In genomic region chr19:12574012-12574407, GRCm38 (mm10) we compare ENCODE assay signal across 8 mouse cellular contexts. TPM values are rescaled to one million over a fixed set of nuclear protein-coding genes. Genes with fewer than 3 reads are reported as not detected.
DNase-seq lines count a peak whose midpoint lies in the region; ATAC-seq and TF ChIP-seq lines count a peak whose summit lies in the region.

No protein-coding gene starts in this region.

- H3K27ac ChIP-seq in stomach, postnatal 0 days (replicated peaks), result peak overlapping the region; percentile 59; the same call in 1 of the 2 replicates

- peak; percentile 30 for DNase-seq in adrenal gland, adult 2 months
- DNase-seq in adrenal gland, postnatal 10 days, result no peak
- peak; percentile 26 for DNase-seq in T-cell, adult 2 months (ENCODE audit: low spot score)
- DNase-seq in heart, adult 8-10 months (ENCODE audit: low spot score), result peak; percentile 52
- DNase-seq in kidney, postnatal 36 days, result peak; percentile 11 to 28
- DNase-seq in stomach, postnatal 0 days (ENCODE audit: low spot score), result no peak
- DNase-seq in right cerebral cortex, postnatal 14 days, result no peak

- WGBS in stomach, postnatal 0 days, result 16% methylated on average over 5 of the region's 5 CpGs

- peak; percentile 27 for ATAC-seq in megakaryocyte-erythroid progenitor cell, adult 5-6 weeks (replicated peaks; ENCODE audit: low FRiP score, low TSS enrichment, poor library complexity, severe bottlenecking)
- peak; percentile 41; the same call in 1 of the 2 replicates for ATAC-seq in stomach, postnatal 0 days (ENCODE audit: low FRiP score, low TSS enrichment)

- peak overlapping the region; percentile 8; the same call in 1 of the 2 replicates for H3K9ac ChIP-seq in stomach, postnatal 0 days (ENCODE audit: low read length)

- peak overlapping the region; percentile 19 for H3K4me3 ChIP-seq in stomach, postnatal 0 days (ENCODE audit: low read depth, low read length)

- TF ChIP-seq CTCF in stomach, postnatal 0 days (IDR thresholded peaks at IDR 0.05; ENCODE audit: low read depth), result no peak

- H3K36me3 ChIP-seq in stomach, postnatal 0 days (ENCODE audit: control insufficient read depth, insufficient read depth, low read length), result 0 out of 2 replicates have a peak, but pooled peaks cover 2% of the 10 kb centered on the region

- no peak for TF ChIP-seq EP300 in stomach, postnatal 0 days (optimal IDR thresholded peaks at IDR 0.05)

- no peaks in the 10 kb centered on the region for H3K27me3 ChIP-seq in stomach, postnatal 0 days (ENCODE audit: control insufficient read depth, insufficient read depth, low read length)

- H3K4me2 ChIP-seq in stomach, postnatal 0 days (replicated peaks; ENCODE audit: low read depth), result peak overlapping the region; percentile 48

- no peaks in the 10 kb centered on the region for H3K9me3 ChIP-seq in stomach, postnatal 0 days (ENCODE audit: control insufficient read depth, low read length)

- H3K4me1 ChIP-seq in stomach, postnatal 0 days (replicated peaks; ENCODE audit: control insufficient read depth, insufficient read depth), result 0 out of 2 replicates have a peak, but pooled peaks cover 2% of the 10 kb centered on the region

RNA-seq across cellular contexts. Expression of gene Gm4952, which starts 25.8 kb away (rescaled TPM):
- total RNA-seq in adrenal gland, adult 2 months (2021), result under 1 TPM; 0.17 to 0.40 TPM
- not detected in 2 replicates for polyA plus RNA-seq in adrenal gland, adult 2 months (2012; rRNA removed)
- 10 to 100 TPM; 20.3 to 53.3 TPM for total RNA-seq in adrenal gland, postnatal 10 days (2021)
- not detected for total RNA-seq in heart, adult 8-10 months (2022)
- not detected in 2 replicates for total RNA-seq in megakaryocyte-erythroid progenitor cell, adult 5-6 weeks (2014; fragmentation: Nextera tagmentation)
- not detected in 2 replicates for total RNA-seq in megakaryocyte-erythroid progenitor cell, adult 5-6 weeks (2017)
- 1.2 and 1.5 TPM in 2 replicates for polyA plus RNA-seq in stomach, postnatal 0 days (2015; fragmentation: Nextera tagmentation; extraction: Ambion mirVana)

RNA-seq across cellular contexts. Expression of gene Fam111a, which starts 28.5 kb away (rescaled TPM):
- total RNA-seq in adrenal gland, adult 2 months (2021), result 1 to 10 TPM; 3.8 to 4.4 TPM
- 0.09 and 0.18 TPM in 2 replicates for polyA plus RNA-seq in adrenal gland, adult 2 months (2012; rRNA removed)
- 10 to 100 TPM; 11.9 to 14.8 TPM for total RNA-seq in adrenal gland, postnatal 10 days (2021)
- total RNA-seq in heart, adult 8-10 months (2022), result 1 to 10 TPM; 2.6 to 6.7 (median 3.8) TPM
- total RNA-seq in megakaryocyte-erythroid progenitor cell, adult 5-6 weeks (2014; fragmentation: Nextera tagmentation), result 52.2 and 72.8 TPM in 2 replicates
- 118 and 128 TPM in 2 replicates for total RNA-seq in megakaryocyte-erythroid progenitor cell, adult 5-6 weeks (2017)
- polyA plus RNA-seq in stomach, postnatal 0 days (2015; fragmentation: Nextera tagmentation; extraction: Ambion mirVana), result 8.2 TPM in 2 replicates

RNA-seq across cellular contexts. Expression of gene Glyat, which starts 59.1 kb away (rescaled TPM):
- total RNA-seq in adrenal gland, adult 2 months (2021), result under 1 TPM in 1 of 2 experiments, not detected in 1; 0.86 TPM
- polyA plus RNA-seq in adrenal gland, adult 2 months (2012; rRNA removed), result not detected in 2 replicates
- 1 to 10 TPM; 4.0 to 6.2 TPM for total RNA-seq in adrenal gland, postnatal 10 days (2021)
- not detected for total RNA-seq in heart, adult 8-10 months (2022)
- total RNA-seq in megakaryocyte-erythroid progenitor cell, adult 5-6 weeks (2014; fragmentation: Nextera tagmentation), result not detected in 2 replicates
- not detected in 2 replicates for total RNA-seq in megakaryocyte-erythroid progenitor cell, adult 5-6 weeks (2017)
- 0.04 TPM in 1 of 2 replicates, not detected in the other for polyA plus RNA-seq in stomach, postnatal 0 days (2015; fragmentation: Nextera tagmentation; extraction: Ambion mirVana)

Comparison
In these comparisons a context has a peak if more than half of its experiments do, and no peak if none do; other contexts are left out.
1. DNase-seq: peak in adrenal gland, adult 2 months (single experiment), T-cell, adult 2 months (single experiment), heart, adult 8-10 months (single experiment) and kidney, postnatal 36 days (2 of 2); none in adrenal gland, postnatal 10 days (single experiment), stomach, postnatal 0 days (single experiment) and right cerebral cortex, postnatal 14 days (single experiment).
2. RNA of gene Gm4952, which starts 25.8 kb away (total RNA-seq): 20.3 to 53.3 TPM in adrenal gland, postnatal 10 days; 0.17 to 0.40 TPM in adrenal gland, adult 2 months, not detected in heart, adult 8-10 months and not detected in megakaryocyte-erythroid progenitor cell, adult 5-6 weeks; every median in the first group is over 10 times any median in the second.